Mouse (Mus musculus): ENCODE results near the gene Gpc6.

The Gpc6 gene

GRCm38 (mm10) chr14:117451391-117451991, 526.4 kb downstream of the Gpc6 start:
- no peak for DNase-seq (ENCODE audit: low spot score in 2 of 2)

GRCm38 (mm10) chr14:117452150-117452549, 527.0 kb downstream of the Gpc6 start:
- DNase-seq (ENCODE audit: low spot score in 2 of 2): no peak

- no peak for DNase-seq (ENCODE audit: low spot score in 2 of 2)
These were observed 548.3 kb downstream of the Gpc6 start for GRCm38 (mm10) chr14:117473378-117473777.

- DNase-seq (ENCODE audit: low spot score in 2 of 2): no peak
These were observed 553.8 kb downstream of the Gpc6 start for GRCm38 (mm10) chr14:117478879-117479278.

GRCm38 (mm10) chr14:117487161-117487754, 562.1 kb downstream of the Gpc6 start:
- DNase-seq (ENCODE audit: low spot score in 2 of 2): no peak

- DNase-seq (ENCODE audit: low spot score in 2 of 2): no peak
These were observed 565.4 kb downstream of the Gpc6 start for GRCm38 (mm10) chr14:117490469-117490868.

- no peak for DNase-seq (ENCODE audit: low spot score in 2 of 2)
These were observed 570.0 kb downstream of the Gpc6 start for GRCm38 (mm10) chr14:117495118-117495517.

GRCm38 (mm10) chr14:117498785-117499184, 573.7 kb downstream of the Gpc6 start:
- no peak for DNase-seq (ENCODE audit: low spot score in 2 of 2)

GRCm38 (mm10) chr14:117499354-117499753, 574.2 kb downstream of the Gpc6 start:
- no peak for DNase-seq (ENCODE audit: low spot score in 2 of 2)

- DNase-seq (ENCODE audit: low spot score in 2 of 2): no peak
These were observed 589.7 kb downstream of the Gpc6 start for GRCm38 (mm10) chr14:117514829-117515228.

- no peak for DNase-seq (ENCODE audit: low spot score in 2 of 2)
These were observed 594.5 kb downstream of the Gpc6 start for GRCm38 (mm10) chr14:117519574-117519973.

GRCm38 (mm10) chr14:117520706-117521105, 595.6 kb downstream of the Gpc6 start:
- no peak for DNase-seq (ENCODE audit: low spot score in 2 of 2)

- no peak for DNase-seq (ENCODE audit: low spot score in 2 of 2)
These were observed 600.0 kb downstream of the Gpc6 start for GRCm38 (mm10) chr14:117525133-117525532.

GRCm38 (mm10) chr14:117527053-117527452, 601.9 kb downstream of the Gpc6 start:
- DNase-seq (ENCODE audit: low spot score in 2 of 2): no peak

- DNase-seq (ENCODE audit: low spot score in 2 of 2): no peak
These were observed 604.3 kb downstream of the Gpc6 start for GRCm38 (mm10) chr14:117529439-117529838.

- no peak for DNase-seq (ENCODE audit: low spot score in 2 of 2)
These were observed 627.7 kb downstream of the Gpc6 start for GRCm38 (mm10) chr14:117552776-117553175.

- no peak for DNase-seq (ENCODE audit: low spot score in 2 of 2)
These were observed 631.7 kb downstream of the Gpc6 start for GRCm38 (mm10) chr14:117556715-117557320.

GRCm38 (mm10) chr14:117562146-117562545, 637.0 kb downstream of the Gpc6 start:
- no peak for DNase-seq (ENCODE audit: low spot score in 2 of 2)

- DNase-seq (ENCODE audit: low spot score in 2 of 2): no peak
These were observed 644.2 kb downstream of the Gpc6 start for GRCm38 (mm10) chr14:117569278-117569677.

- no peak for DNase-seq (ENCODE audit: low spot score in 2 of 2)
These were observed 647.1 kb downstream of the Gpc6 start for GRCm38 (mm10) chr14:117572213-117572612.

GRCm38 (mm10) chr14:117574216-117574615, 649.1 kb downstream of the Gpc6 start:
- DNase-seq (ENCODE audit: low spot score in 2 of 2): no peak

GRCm38 (mm10) chr14:117581740-117582139, 656.6 kb downstream of the Gpc6 start:
- DNase-seq (ENCODE audit: low spot score in 2 of 2): no peak

GRCm38 (mm10) chr14:117599758-117600157, 674.6 kb downstream of the Gpc6 start:
- DNase-seq (ENCODE audit: low spot score in 2 of 2): no peak

Data from cerebellum, postnatal 4 days (tissue).